Mouse (Mus musculus): ENCODE measurements around the gene Snupn.
"Not testable (repeated sequence)": the region's sequence is repeated elsewhere in the genome, so short reads cannot be mapped to it uniquely, and the experiment has no call there.

DNA sequence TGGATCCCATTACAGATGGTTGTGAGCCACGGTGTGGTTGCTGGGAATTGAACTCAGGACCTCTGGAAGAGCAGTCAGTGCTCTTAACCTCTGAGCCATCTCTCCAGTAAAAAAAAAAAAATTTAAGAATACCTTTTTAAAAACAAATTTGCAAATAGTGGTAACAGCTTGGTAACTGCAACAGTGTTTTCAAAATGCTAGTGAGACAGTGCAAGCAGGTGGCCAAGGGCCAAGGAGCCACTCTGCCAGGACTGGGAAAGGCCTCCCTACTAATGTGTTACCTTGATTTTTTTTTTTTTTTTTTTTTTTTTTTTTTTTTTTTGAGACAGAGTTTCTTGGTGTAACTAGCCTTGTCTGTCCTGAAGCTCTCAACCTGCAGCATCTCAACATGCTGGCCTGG is 46.5 kb downstream of the Snupn start:
- not testable (repeated sequence) for TF ChIP-seq CTCF (IDR thresholded peaks at IDR 0.05; ENCODE audit: borderline replicate concordance, control insufficient read depth, extremely low read depth, insufficient read depth, low read length, poor library complexity); POLR2A (IDR thresholded peaks at IDR 0.05; ENCODE audit: control insufficient read depth, extremely low read depth, insufficient read depth, low read length, poor library complexity)
